Mouse (Mus musculus) heart, adult 18-20 months (tissue): Measurements from ENCODE around the gene Vmn1r40. TPM values are rescaled to one million over a fixed set of nuclear protein-coding genes. Genes with fewer than 3 reads are reported as not detected.

Source experiments
- total RNA-seq, 2 experiments: library from RNA; stranded (reverse); gene quantifications; 2 replicates each; pipeline ENCODE4 v1.2.3; 2021

The Vmn1r40 gene
- total RNA-seq, 2 experiments from 2014 or later, result not detected

Other genes starting within 250 kb of the Vmn1r40 start
- gene Chchd6, start 111.9 kb upstream of the Vmn1r40 start, total RNA-seq, result 10 to 100 TPM; 11.8 to 12.3 TPM
- 10 to 100 TPM; 14.6 to 17.1 TPM for gene Txnrd3, start 63.6 kb upstream of the Vmn1r40 start, total RNA-seq
- gene Vmn1r41, start 33.2 kb downstream of the Vmn1r40 start, total RNA-seq, result not detected
- under 1 TPM; 0.25 to 0.26 TPM for gene Vmn1r42, start 168.9 kb downstream of the Vmn1r40 start, total RNA-seq
- not detected for gene Vmn1r43, start 168.9 kb downstream of the Vmn1r40 start, total RNA-seq
- not detected for gene Vmn1r44, start 176.1 kb downstream of the Vmn1r40 start, total RNA-seq
- gene Vmn1r45, start 233.1 kb downstream of the Vmn1r40 start, total RNA-seq, result not detected